Mouse (Mus musculus) heart, adult 2 months (tissue): Measurements from ENCODE around the gene Dclk2. TPM values are rescaled to one million over a fixed set of nuclear protein-coding genes. Genes with fewer than 3 reads are reported as not detected.

Source experiments
- DNase-seq, 2 experiments: peaks; one replicate each; pipeline ENCODE4 v3.0.0; 2021
- H3K27ac ChIP-seq: fragments of 200-600 bp; 2 replicates; pipeline ENCODE4 v1.8.1; 2022
- H3K27me3 ChIP-seq: fragments of 200-500 bp; 2 replicates; pipeline ENCODE4 v1.6.1; 2012; ENCODE audit warnings: mild to moderate bottlenecking, low read length, inconsistent platforms, mixed read lengths; ENCODE audit not compliant: control insufficient read depth, insufficient read depth
- H3K36me3 ChIP-seq: fragments of 200-500 bp; 2 replicates; pipeline ENCODE4 v1.6.1; 2012; ENCODE audit warnings: low read length, inconsistent platforms; ENCODE audit not compliant: control insufficient read depth, insufficient read depth
- H3K4me1 ChIP-seq: fragments of 200-500 bp; 2 replicates; pipeline ENCODE4 v1.6.1; 2011; ENCODE audit warnings: low read length; ENCODE audit not compliant: control insufficient read depth, insufficient read depth
- H3K4me3 ChIP-seq: fragments of 200-600 bp; 2 replicates; pipeline ENCODE4 v1.8.1; 2022
- H3K79me2 ChIP-seq: fragments of 200-500 bp; replicated peaks from 2 replicates; pipeline ENCODE4 v1.6.1; 2012; ENCODE audit warnings: mild to moderate bottlenecking, inconsistent platforms, low read length, moderate library complexity, mixed read lengths; ENCODE audit not compliant: control insufficient read depth, insufficient read depth
- H3K9ac ChIP-seq: fragments of 200-500 bp; 2 replicates; pipeline ENCODE4 v1.6.1; 2012; ENCODE audit warnings: low read depth, mild to moderate bottlenecking, control low read depth, inconsistent platforms, low read length, mixed read lengths
- CTCF ChIP-seq: fragments of 200-600 bp; IDR thresholded peaks from 2 replicates; pipeline ENCODE4 v1.8.1; 2022; ENCODE audit warnings: antibody characterized with exemption, mild to moderate bottlenecking, moderate library complexity
- EP300 ChIP-seq: fragments of 200-500 bp; IDR thresholded peaks from 2 replicates; pipeline ENCODE4 v1.6.1; 2011; ENCODE audit warnings: low read depth, low read length, control low read depth; ENCODE audit not compliant: insufficient read depth
- POLR2A ChIP-seq: fragments of 200-500 bp; IDR thresholded peaks from 2 replicates; pipeline ENCODE4 v1.6.1; 2011; ENCODE audit warnings: mild to moderate bottlenecking, low read depth, low read length, control low read depth; ENCODE audit not compliant: insufficient read depth
- whole genome bisulfite sequencing: fragments of 180-500 bp; shearing (Covaris S2); methylation state at CpG from one replicate; pipeline ENCODE4 v1.1.7; 2018; 5-methylcytosine and 5-hydroxymethylcytosine counted together
- intact Hi-C: fragments of 180-260 bp; cut with DNase I; formaldehyde crosslinking; loops from one replicate; pipeline ENCODE4 v1.15.1; 2025
- polyA plus RNA-seq: library from polyadenylated mRNA; depleted of rRNA; stranded (reverse); fragments of >200 nt; gene quantifications from 2 replicates; pipeline ENCODE4 v1.2.3, GENCODE M21; 2012
- total RNA-seq, 2 experiments: library from RNA; stranded (reverse); gene quantifications; 2 replicates each; pipeline ENCODE4 v1.2.3; 2021

Gene Dclk2
- total and polyA plus RNA-seq, 3 experiments, result 1.1 to 2.6 (median 1.5) TPM

GRCm38 (mm10) chr3:86868721-86869120, 51.9 kb downstream of the Dclk2 start:
- H3K27ac ChIP-seq, result no peak overlapping the region
- H3K4me1 ChIP-seq, result peaks cover 2% of the 10 kb centered on the region; the same call in 1 of the 2 replicates
- H3K79me2 ChIP-seq, result no peaks in the 10 kb centered on the region
- H3K27me3 ChIP-seq, result no peaks in the 10 kb centered on the region
- DNase-seq, result no peak
- no peak overlapping the region for H3K4me3 ChIP-seq
- 64% methylated on average over 3 of the region's 3 CpGs for WGBS
- H3K9ac ChIP-seq, result no peak overlapping the region
- H3K36me3 ChIP-seq, result no peaks in the 10 kb centered on the region
- intact Hi-C loops, result no loop called here
- TF ChIP-seq POLR2A (no peak), CTCF (no peak), EP300 (no peak)

GRCm38 (mm10) chr3:86863327-86864008, 57.2 kb downstream of the Dclk2 start:
- no peak overlapping the region for H3K27ac ChIP-seq
- intact Hi-C loops, result no loop called here
- no peak overlapping the region for H3K9ac ChIP-seq
- no peak overlapping the region for H3K4me3 ChIP-seq
- H3K79me2 ChIP-seq, result no peaks in the 10 kb centered on the region
- peaks cover 2% of the 10 kb centered on the region; the same call in 1 of the 2 replicates for H3K4me1 ChIP-seq
- WGBS, result 54% methylated on average over 10 of the region's 10 CpGs
- DNase-seq, result no peak
- H3K27me3 ChIP-seq, result no peaks in the 10 kb centered on the region
- H3K36me3 ChIP-seq, result no peaks in the 10 kb centered on the region
- TF ChIP-seq POLR2A (no peak), CTCF (no peak), EP300 (no peak)

- Histone ChIP-seq H3K4me3 (no peak overlapping the region), H3K27me3 (no peaks in the 10 kb centered on the region), H3K4me1 (no peaks in the 10 kb centered on the region), H3K36me3 (no peaks in the 10 kb centered on the region), H3K79me2 (no peaks in the 10 kb centered on the region), H3K9ac (no peak overlapping the region), H3K27ac (no peak overlapping the region)
- no peak for DNase-seq
- TF ChIP-seq EP300 (no peak), CTCF (no peak), POLR2A (no peak)
- WGBS, result 54% methylated on average over 3 of the region's 3 CpGs
- intact Hi-C loops, result no loop called here
Observed at GRCm38 (mm10) chr3:86862939-86863311, 57.7 kb downstream of the Dclk2 start.

- WGBS, result 83% methylated on average over 10 of the region's 10 CpGs
- H3K4me3 ChIP-seq, result no peak overlapping the region
- H3K36me3 ChIP-seq, result no peaks in the 10 kb centered on the region
- no peaks in the 10 kb centered on the region for H3K27me3 ChIP-seq
- H3K27ac ChIP-seq, result no peak overlapping the region
- TF ChIP-seq CTCF, result no peak
- H3K4me1 ChIP-seq, result no peaks in the 10 kb centered on the region
- intact Hi-C loops, result no loop called here
- no peak for DNase-seq
- no peaks in the 10 kb centered on the region for H3K79me2 ChIP-seq
- H3K9ac ChIP-seq, result no peak overlapping the region
Observed at GRCm38 (mm10) chr3:86862245-86862938, 58.3 kb downstream of the Dclk2 start.

GRCm38 (mm10) chr3:86859791-86860190, 60.9 kb downstream of the Dclk2 start:
- intact Hi-C loops, result no loop called here
- no peak for DNase-seq
- H3K4me1 ChIP-seq, result no peaks in the 10 kb centered on the region
- no peak overlapping the region for H3K4me3 ChIP-seq
- no peak overlapping the region for H3K9ac ChIP-seq
- H3K27me3 ChIP-seq, result no peaks in the 10 kb centered on the region
- H3K79me2 ChIP-seq, result no peaks in the 10 kb centered on the region
- no peak for TF ChIP-seq POLR2A
- TF ChIP-seq EP300, result no peak
- TF ChIP-seq CTCF, result no peak
- 96% methylated on average over 2 of the region's 2 CpGs for WGBS
- no peaks in the 10 kb centered on the region for H3K36me3 ChIP-seq
- no peak overlapping the region for H3K27ac ChIP-seq

GRCm38 (mm10) chr3:86858699-86859098, 62.0 kb downstream of the Dclk2 start:
- Histone ChIP-seq H3K36me3 (no peaks in the 10 kb centered on the region), H3K79me2 (no peaks in the 10 kb centered on the region), H3K27ac (no peak overlapping the region), H3K4me1 (no peaks in the 10 kb centered on the region), H3K9ac (no peak overlapping the region), H3K27me3 (no peaks in the 10 kb centered on the region), H3K4me3 (no peak overlapping the region)
- 96% methylated on average over 5 of the region's 5 CpGs for WGBS
- no peak for DNase-seq
- intact Hi-C loops, result no loop called here
- TF ChIP-seq CTCF (no peak), EP300 (no peak), POLR2A (no peak)
